Mouse (Mus musculus) embryonic facial prominence, embryonic 12.5 days (tissue): Measurements from ENCODE around the gene Sfxn1. TPM values are rescaled to one million over a fixed set of nuclear protein-coding genes. Genes with fewer than 3 reads are reported as not detected.

Source experiments
- ATAC-seq: fragments of 200-750 bp; cut with Nextera tagmentation; 2 replicates; pipeline ENCODE4 v1.8.0; 2017; ENCODE audit not compliant: insufficient number of reproducible peaks, insufficient read depth, low FRiP score, low TSS enrichment
- H3K27ac ChIP-seq: fragments of 300-500 bp; sonication (generic); 2 replicates; pipeline ENCODE4 v1.5.1; 2016; ENCODE audit warnings: mild to moderate bottlenecking
- H3K27me3 ChIP-seq: fragments of 300-500 bp; sonication (generic); 2 replicates; pipeline ENCODE4 v1.6.1; 2016; ENCODE audit warnings: mild to moderate bottlenecking, moderate library complexity
- H3K36me3 ChIP-seq: fragments of 300-500 bp; sonication (generic); 2 replicates; pipeline ENCODE4 v1.6.1; 2016; ENCODE audit warnings: mild to moderate bottlenecking
- H3K4me1 ChIP-seq: fragments of 300-500 bp; sonication (generic); 2 replicates; pipeline ENCODE4 v1.6.1; 2016
- H3K4me2 ChIP-seq: fragments of 300-500 bp; sonication (generic); replicated peaks from 2 replicates; pipeline ENCODE4 v1.6.1; 2016; ENCODE audit warnings: mild to moderate bottlenecking, moderate library complexity
- H3K4me3 ChIP-seq: fragments of 300-500 bp; sonication (generic); 2 replicates; pipeline ENCODE4 v1.5.1; 2016; ENCODE audit warnings: mild to moderate bottlenecking
- H3K9ac ChIP-seq: fragments of 300-500 bp; sonication (generic); 2 replicates; pipeline ENCODE4 v1.6.1; 2016; ENCODE audit warnings: mild to moderate bottlenecking, moderate library complexity
- H3K9me3 ChIP-seq: fragments of 300-500 bp; sonication (generic); 2 replicates; pipeline ENCODE4 v1.6.1; 2016; ENCODE audit warnings: mild to moderate bottlenecking, moderate library complexity
- WGBS: fragments of 180-500 bp; shearing (Covaris S2); methylation state at CpG from one replicate; pipeline ENCODE4 v1.1.7; 2016; 5-methylcytosine and 5-hydroxymethylcytosine counted together
- polyA plus RNA-seq: library from polyadenylated mRNA; unstranded; fragments of >200 nt; fragmentation: Nextera tagmentation; extraction: Ambion mirVana; gene quantifications from 2 replicates; pipeline ENCODE4 v1.2.1, GENCODE M21; 2016

Sfxn1 gene
- polyA plus RNA-seq, 1 experiment from 2014 or later, result 67.1 TPM

- no peaks in the 10 kb centered on the region for H3K9me3 ChIP-seq
- H3K27me3 ChIP-seq, result no peaks in the 10 kb centered on the region
These were observed 6.0 kb downstream of the Sfxn1 start for GRCm38 (mm10) chr13:54077470-54078174.

GRCm38 (mm10) chr13:54079782-54080759 is 8.4 kb downstream of the Sfxn1 start:
- Histone ChIP-seq H3K4me1 (peaks cover 13% of the 10 kb centered on the region; the same call in 1 of the 2 replicates), H3K9me3 (no peaks in the 10 kb centered on the region), H3K4me3 (no peak overlapping the region), H3K27ac (peak overlapping the region; percentile 11; the same call in 1 of the 2 replicates), H3K36me3 (no peaks in the 10 kb centered on the region), H3K27me3 (no peaks in the 10 kb centered on the region), H3K9ac (no peak overlapping the region), H3K4me2 (no peak overlapping the region)
- 65% methylated on average over 12 of the region's 12 CpGs for WGBS
- no peak for ATAC-seq

More at GRCm38 (mm10) chr13:54077470-54078174, 6.0 kb downstream of the Sfxn1 start:
- Histone ChIP-seq H3K36me3 (no peaks in the 10 kb centered on the region), H3K9ac (no peak overlapping the region), H3K27ac (no peak overlapping the region), H3K4me3 (no peak overlapping the region), H3K4me2 (no peak overlapping the region), H3K4me1 (peaks cover 22% of the 10 kb centered on the region; the same call in 1 of the 2 replicates)
- 76% methylated on average over 11 of the region's 11 CpGs for WGBS
- no peak for ATAC-seq

GRCm38 (mm10) chr13:54080785-54081184 is 9.1 kb downstream of the Sfxn1 start:
- ATAC-seq, result no peak
- Histone ChIP-seq H3K4me2 (no peak overlapping the region), H3K27me3 (no peaks in the 10 kb centered on the region), H3K4me1 (peaks cover 13% of the 10 kb centered on the region; the same call in 1 of the 2 replicates), H3K36me3 (0 out of 2 replicates have a peak, but pooled peaks cover 6% of the 10 kb centered on the region), H3K27ac (no peak overlapping the region), H3K9ac (no peak overlapping the region), H3K9me3 (no peaks in the 10 kb centered on the region), H3K4me3 (no peak overlapping the region)
- WGBS, result 89% methylated on average over 1 of the region's 1 CpGs

GRCm38 (mm10) chr13:54082946-54083345 is 11.3 kb downstream of the Sfxn1 start:
- Histone ChIP-seq H3K4me2 (no peak overlapping the region), H3K9ac (no peak overlapping the region), H3K27ac (no peak overlapping the region), H3K9me3 (no peaks in the 10 kb centered on the region), H3K4me3 (no peak overlapping the region), H3K36me3 (peaks cover 20% of the 10 kb centered on the region), H3K4me1 (peaks cover 13% of the 10 kb centered on the region; the same call in 1 of the 2 replicates), H3K27me3 (no peaks in the 10 kb centered on the region)
- 74% methylated on average over 5 of the region's 5 CpGs for WGBS
- ATAC-seq, result no peak

- no peak overlapping the region for H3K4me2 ChIP-seq
- H3K27ac ChIP-seq, result no peak overlapping the region
- peaks cover 31% of the 10 kb centered on the region for H3K36me3 ChIP-seq
- no peak for ATAC-seq
- no peaks in the 10 kb centered on the region for H3K27me3 ChIP-seq
- H3K9me3 ChIP-seq, result no peaks in the 10 kb centered on the region
- 61% methylated on average over 4 of the region's 4 CpGs for WGBS
- H3K4me1 ChIP-seq, result peaks cover 8% of the 10 kb centered on the region; the same call in 1 of the 2 replicates
- no peak overlapping the region for H3K4me3 ChIP-seq
- no peak overlapping the region for H3K9ac ChIP-seq
These were observed 12.5 kb downstream of the Sfxn1 start for GRCm38 (mm10) chr13:54084178-54084577.

- Histone ChIP-seq H3K36me3 (peaks cover 37% of the 10 kb centered on the region), H3K27ac (no peak overlapping the region), H3K4me3 (no peak overlapping the region), H3K9ac (no peak overlapping the region), H3K9me3 (no peaks in the 10 kb centered on the region), H3K4me1 (peaks cover 6% of the 10 kb centered on the region; the same call in 1 of the 2 replicates), H3K4me2 (no peak overlapping the region), H3K27me3 (no peaks in the 10 kb centered on the region)
- WGBS, result 80% methylated on average over 5 of the region's 5 CpGs
- no peak for ATAC-seq
These were observed 13.2 kb downstream of the Sfxn1 start for GRCm38 (mm10) chr13:54084826-54085225.

GRCm38 (mm10) chr13:54085266-54085665 is 13.6 kb downstream of the Sfxn1 start:
- H3K9me3 ChIP-seq, result no peaks in the 10 kb centered on the region
- no peak overlapping the region for H3K4me2 ChIP-seq
- peaks cover 1% of the 10 kb centered on the region; the same call in 1 of the 2 replicates for H3K4me1 ChIP-seq
- H3K27me3 ChIP-seq, result no peaks in the 10 kb centered on the region
- H3K27ac ChIP-seq, result no peak overlapping the region
- no peak overlapping the region for H3K4me3 ChIP-seq
- WGBS, result 93% methylated on average over 18 of the region's 18 CpGs
- ATAC-seq, result no peak
- peaks cover 39% of the 10 kb centered on the region for H3K36me3 ChIP-seq
- no peak overlapping the region for H3K9ac ChIP-seq

- Histone ChIP-seq H3K9ac (no peak overlapping the region), H3K4me1 (no peaks in the 10 kb centered on the region), H3K36me3 (peaks cover 62% of the 10 kb centered on the region), H3K4me3 (no peak overlapping the region), H3K27me3 (no peaks in the 10 kb centered on the region), H3K27ac (no peak overlapping the region), H3K9me3 (no peaks in the 10 kb centered on the region), H3K4me2 (no peak overlapping the region)
- no peak for ATAC-seq
- 86% methylated on average over 6 of the region's 6 CpGs for WGBS
These were observed 20.1 kb downstream of the Sfxn1 start for GRCm38 (mm10) chr13:54091719-54092118.

GRCm38 (mm10) chr13:54094349-54094748 is 22.7 kb downstream of the Sfxn1 start:
- no peak overlapping the region for H3K9ac ChIP-seq
- H3K27me3 ChIP-seq, result no peaks in the 10 kb centered on the region
- no peaks in the 10 kb centered on the region for H3K9me3 ChIP-seq
- H3K27ac ChIP-seq, result no peak overlapping the region
- H3K36me3 ChIP-seq, result peaks cover 52% of the 10 kb centered on the region
- no peak for ATAC-seq
- no peaks in the 10 kb centered on the region for H3K4me1 ChIP-seq
- WGBS, result 93% methylated on average over 4 of the region's 4 CpGs
- no peak overlapping the region for H3K4me3 ChIP-seq
- no peak overlapping the region for H3K4me2 ChIP-seq

GRCm38 (mm10) chr13:54094963-54095362 is 23.3 kb downstream of the Sfxn1 start:
- 79% methylated on average over 6 of the region's 6 CpGs for WGBS
- Histone ChIP-seq H3K4me2 (no peak overlapping the region), H3K27me3 (no peaks in the 10 kb centered on the region), H3K9ac (no peak overlapping the region), H3K4me1 (no peaks in the 10 kb centered on the region), H3K9me3 (no peaks in the 10 kb centered on the region), H3K4me3 (no peak overlapping the region), H3K36me3 (peaks cover 46% of the 10 kb centered on the region), H3K27ac (no peak overlapping the region)
- ATAC-seq, result no peak

GRCm38 (mm10) chr13:54095721-54096120 is 24.1 kb downstream of the Sfxn1 start:
- Histone ChIP-seq H3K9ac (no peak overlapping the region), H3K36me3 (peaks cover 46% of the 10 kb centered on the region), H3K9me3 (no peaks in the 10 kb centered on the region), H3K4me3 (no peak overlapping the region), H3K4me2 (no peak overlapping the region), H3K27ac (no peak overlapping the region), H3K27me3 (no peaks in the 10 kb centered on the region), H3K4me1 (no peaks in the 10 kb centered on the region)
- WGBS, result 88% methylated on average over 8 of the region's 8 CpGs
- no peak for ATAC-seq
